Mouse (Mus musculus) central nervous system, embryonic 14 days (tissue): ENCODE measurements around the gene Ffar1. TPM values are rescaled to one million over a fixed set of nuclear protein-coding genes. Genes with fewer than 3 reads are reported as not detected.

Experiments
- polyA plus RNA-seq: library from polyadenylated mRNA; depleted of rRNA; stranded (reverse); fragments of >200 nt; gene quantifications from 2 replicates; pipeline ENCODE4 v1.2.3, GENCODE M21; 2012; rRNA removed

Ffar1 gene
- polyA plus RNA-seq, result not detected in 2 replicates

GRCm38 (mm10) chr7:30861464-30861863 lies at the start of gene Ffar1:
TSS of gene Ffar1 (minus strand) at chr7:30861564.

GRCm38 (mm10) chr7:30880176-30880575 lies 18.8 kb upstream of the Ffar1 start, which contains the start of gene Cd22:
TSS of gene Cd22 (minus strand) at chr7:30880342.

GRCm38 (mm10) chr7:30856078-30856477 lies 5.3 kb downstream of the Ffar1 start, which contains the start of gene Ffar3:
TSS of gene Ffar3 (minus strand) at chr7:30856178.

GRCm38 (mm10) chr7:30823675-30824074 lies 37.7 kb downstream of the Ffar1 start, which contains the start of gene Ffar2:
TSS of gene Ffar2 (minus strand) at chr7:30823775.

Other genes starting within 250 kb of the Ffar1 start
- gene Upk1a, start 248.7 kb downstream of the Ffar1 start, polyA plus RNA-seq, result 2.3 and 2.6 TPM in 2 replicates
- 788 and 848 TPM in 2 replicates for gene Cox6b1, start 235.4 kb downstream of the Ffar1 start, polyA plus RNA-seq
- gene Etv2, start 225.7 kb downstream of the Ffar1 start, polyA plus RNA-seq, result not detected in 2 replicates
- gene Rbm42, start 211.2 kb downstream of the Ffar1 start, polyA plus RNA-seq, result 91.4 and 95.2 TPM in 2 replicates
- 35.7 and 41.2 TPM in 2 replicates for gene Haus5, start 196.6 kb downstream of the Ffar1 start, polyA plus RNA-seq
- not detected in 2 replicates for gene Pmis2, start 190.0 kb downstream of the Ffar1 start, polyA plus RNA-seq
- gene 2200002J24Rik, start 162.6 kb downstream of the Ffar1 start, polyA plus RNA-seq, result not detected in 2 replicates
- 1.4 and 1.6 TPM in 2 replicates for gene Atp4a, start 149.4 kb downstream of the Ffar1 start, polyA plus RNA-seq
- gene Tmem147, start 132.0 kb downstream of the Ffar1 start, polyA plus RNA-seq, result 182 and 186 TPM in 2 replicates
- gene Gapdhs, start 117.9 kb downstream of the Ffar1 start, polyA plus RNA-seq, result 0.09 and 0.11 TPM in 2 replicates
- 5.6 and 7.5 TPM in 2 replicates for gene Sbsn, start 110.1 kb downstream of the Ffar1 start, polyA plus RNA-seq
- gene Dmkn, start 97.8 kb downstream of the Ffar1 start, polyA plus RNA-seq, result 0.93 and 11.3 TPM in 2 replicates
- 0.44 and 18.8 TPM in 2 replicates for gene Krtdap, start 73.7 kb downstream of the Ffar1 start, polyA plus RNA-seq
- gene Ffar2, start 37.8 kb downstream of the Ffar1 start, polyA plus RNA-seq, result 0.10 and 0.16 TPM in 2 replicates
- gene Ffar3, start 5.4 kb downstream of the Ffar1 start, polyA plus RNA-seq, result 0.06 TPM in 1 of 2 replicates, not detected in the other
- 0.11 and 0.20 TPM in 2 replicates for gene Cd22, start 18.8 kb upstream of the Ffar1 start, polyA plus RNA-seq
- gene Mag, start 53.3 kb upstream of the Ffar1 start, polyA plus RNA-seq, result 1.3 and 1.9 TPM in 2 replicates
- gene Hamp2, start 63.1 kb upstream of the Ffar1 start, polyA plus RNA-seq, result 0.43 TPM in 1 of 2 replicates, not detected in the other
- gene Hamp, start 82.5 kb upstream of the Ffar1 start, polyA plus RNA-seq, result not detected in 2 replicates
- 164 and 173 TPM in 2 replicates for gene Usf2, start 95.2 kb upstream of the Ffar1 start, polyA plus RNA-seq
- 19.5 and 20.0 TPM in 2 replicates for gene Lsr, start 111.9 kb upstream of the Ffar1 start, polyA plus RNA-seq
- gene Fam187b, start 112.2 kb upstream of the Ffar1 start, polyA plus RNA-seq, result 0.36 and 0.61 TPM in 2 replicates
- gene Fxyd5, start 180.9 kb upstream of the Ffar1 start, polyA plus RNA-seq, result 17.0 and 23.0 TPM in 2 replicates
- gene Fxyd7, start 189.9 kb upstream of the Ffar1 start, polyA plus RNA-seq, result 45.5 and 68.3 TPM in 2 replicates
- gene Fxyd1, start 195.6 kb upstream of the Ffar1 start, polyA plus RNA-seq, result 14.3 and 25.8 TPM in 2 replicates
- 0.65 and 1.6 TPM in 2 replicates for gene Lgi4, start 197.8 kb upstream of the Ffar1 start, polyA plus RNA-seq
- gene Fxyd3, start 215.1 kb upstream of the Ffar1 start, polyA plus RNA-seq, result 0.36 and 6.3 TPM in 2 replicates